In the genomic region with DNA sequence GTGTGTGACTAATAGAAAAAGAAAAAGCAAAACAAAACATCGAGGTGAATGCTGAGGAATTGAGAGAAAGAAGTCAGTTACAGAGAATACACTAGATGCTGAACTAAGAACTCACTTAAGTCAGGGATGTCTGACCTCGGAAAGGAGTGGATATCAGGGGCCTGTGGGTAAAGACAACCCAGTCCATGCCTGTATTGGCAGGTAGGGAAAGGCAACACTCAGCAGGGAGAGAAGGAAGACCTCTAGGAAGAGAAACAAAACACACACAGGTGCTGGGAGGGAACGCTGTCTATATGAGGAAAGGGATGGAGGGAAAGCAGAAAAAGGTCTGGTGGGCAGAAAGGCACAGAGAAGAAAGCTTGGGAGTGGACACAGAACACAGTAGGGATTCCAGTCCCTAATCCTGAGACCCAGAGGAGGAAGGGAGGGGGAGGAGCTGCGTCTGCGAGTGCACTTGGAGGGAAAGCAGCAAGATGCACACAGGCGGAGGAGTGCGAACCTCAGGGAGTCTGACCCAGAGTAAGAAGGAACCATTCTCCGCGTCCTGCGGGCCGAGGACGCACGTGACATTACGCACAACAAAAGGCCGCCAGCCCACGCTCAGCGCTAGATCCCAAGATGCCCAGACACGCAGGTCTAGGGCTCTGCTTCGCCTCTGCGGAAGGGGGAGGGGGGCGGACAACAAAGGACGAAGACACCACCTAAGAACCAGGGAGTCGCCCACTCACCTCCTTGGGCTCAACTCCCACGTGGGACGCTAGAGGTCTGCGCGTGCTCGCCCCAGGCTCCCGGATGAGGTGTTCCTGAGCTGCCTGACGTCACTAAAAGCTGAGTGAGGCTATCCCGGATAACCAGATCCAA, we compare ENCODE assay signal across 8 mouse cellular contexts. TPM values are rescaled to one million over a fixed set of nuclear protein-coding genes. Genes with fewer than 3 reads are reported as not detected.
DNase-seq lines count a peak whose midpoint lies in the region; ATAC-seq and TF ChIP-seq lines count a peak whose summit lies in the region.

A gene (minus strand): TSS at position 770 of the 861 bp plus-strand sequence.

- peak within 1 kb of the TSS; percentile 48 for H3K4me3 ChIP-seq in embryonic facial prominence, embryonic 11.5 days (ENCODE audit: low read depth, low read length)
- H3K4me3 ChIP-seq in kidney, adult 2 months (ENCODE audit: insufficient read depth, low read depth, low read length): peak within 1 kb of the TSS; percentile 64
- H3K4me3 ChIP-seq in limb, embryonic 10.5 days: peak within 1 kb of the TSS; percentile 59
- H3K4me3 ChIP-seq in midbrain, embryonic 10.5 days: peak within 1 kb of the TSS; percentile 56

- 5% methylated on average over 29 of the region's 31 CpGs for WGBS in embryonic facial prominence, embryonic 11.5 days
- WGBS in kidney, adult 2 months: 7% methylated on average over 31 of the region's 31 CpGs
- 6% methylated on average over 31 of the region's 31 CpGs for WGBS in limb, embryonic 10.5 days
- WGBS in midbrain, embryonic 10.5 days: 4% methylated on average over 30 of the region's 31 CpGs

- H3K4me1 ChIP-seq in embryonic facial prominence, embryonic 11.5 days (ENCODE audit: control insufficient read depth, insufficient read depth, low read length): no peaks in the 10 kb centered on the region
- H3K4me1 ChIP-seq in kidney, adult 2 months (ENCODE audit: control insufficient read depth, insufficient read depth, low read length): no peaks in the 10 kb centered on the region
- peaks cover 12% of the 10 kb centered on the region for H3K4me1 ChIP-seq in limb, embryonic 10.5 days
- H3K4me1 ChIP-seq in midbrain, embryonic 10.5 days: peaks cover 15% of the 10 kb centered on the region

- H3K27me3 ChIP-seq in embryonic facial prominence, embryonic 11.5 days (ENCODE audit: control insufficient read depth, insufficient read depth, low read length): no peaks in the 10 kb centered on the region
- no peaks in the 10 kb centered on the region for H3K27me3 ChIP-seq in kidney, adult 2 months (replicated peaks; ENCODE audit: control insufficient read depth, insufficient read depth, low read length)
- no peaks in the 10 kb centered on the region for H3K27me3 ChIP-seq in limb, embryonic 10.5 days (ENCODE audit: low read depth, poor library complexity, severe bottlenecking)
- H3K27me3 ChIP-seq in midbrain, embryonic 10.5 days (ENCODE audit: low read depth, poor library complexity, severe bottlenecking): no peaks in the 10 kb centered on the region

- TF ChIP-seq CTCF in kidney, adult 2 months (conservative IDR thresholded peaks at IDR 0.05; ENCODE audit: insufficient read depth, insufficient read length, low read depth, low read length): no peak

- peak within 1 kb of the TSS; percentile 81 for H3K9ac ChIP-seq in embryonic facial prominence, embryonic 11.5 days (replicated peaks; ENCODE audit: low read length)

- ATAC-seq in embryonic facial prominence, embryonic 11.5 days (replicated peaks; ENCODE audit: insufficient number of reproducible peaks, low FRiP score, low TSS enrichment, low read depth): peak; percentile 94

- DNase-seq in adrenal gland, postnatal 4 days (ENCODE audit: low spot score in 2 of 2): peak; percentile 26 to 44
- peak; percentile 89 for DNase-seq in embryonic facial prominence, embryonic 11.5 days (ENCODE audit: low spot score)
- DNase-seq in heart, adult 8-10 months (ENCODE audit: low spot score): peak; percentile 74
- peak; percentile 68 for DNase-seq in kidney, adult 2 months
- peak; percentile 87 for DNase-seq in limb, embryonic 10.5 days (ENCODE audit: low spot score)
- peak; percentile 84 for DNase-seq in midbrain, embryonic 10.5 days (ENCODE audit: low spot score)
- DNase-seq in right cerebral cortex, postnatal 4 days: peak; percentile 79
- DNase-seq in urinary bladder, postnatal 4 days (ENCODE audit: low spot score in 2 of 2): peak; percentile 57 to 68

- H3K4me2 ChIP-seq in embryonic facial prominence, embryonic 11.5 days (ENCODE audit: low read depth, low read length): peak within 1 kb of the TSS; percentile 73

- peak within 1 kb of the TSS; percentile 59 for H3K27ac ChIP-seq in embryonic facial prominence, embryonic 11.5 days (replicated peaks; ENCODE audit: low read depth, low read length)
- H3K27ac ChIP-seq in kidney, adult 2 months (ENCODE audit: insufficient read depth, low read depth, low read length): no peak within 1 kb of the TSS
- peak within 1 kb of the TSS; percentile 87 for H3K27ac ChIP-seq in limb, embryonic 10.5 days
- H3K27ac ChIP-seq in midbrain, embryonic 10.5 days (replicated peaks): peak within 1 kb of the TSS; percentile 88

- no peaks in the 10 kb centered on the region for H3K9me3 ChIP-seq in embryonic facial prominence, embryonic 11.5 days (replicated peaks; ENCODE audit: control insufficient read depth, low read length)
- H3K9me3 ChIP-seq in limb, embryonic 10.5 days (replicated peaks): no peaks in the 10 kb centered on the region
- H3K9me3 ChIP-seq in midbrain, embryonic 10.5 days (replicated peaks): peaks cover 12% of the 10 kb centered on the region

- TF ChIP-seq POLR2A in kidney, adult 2 months (IDR thresholded peaks at IDR 0.05; ENCODE audit: low read depth, low read length): no peak

- H3K36me3 ChIP-seq in embryonic facial prominence, embryonic 11.5 days (replicated peaks; ENCODE audit: control insufficient read depth, insufficient read depth, low read depth, low read length): 0 out of 2 replicates have a peak, but pooled peaks cover 3% of the 10 kb centered on the region
- peaks cover 2% of the 10 kb centered on the region; the same call in 1 of the 2 replicates for H3K36me3 ChIP-seq in kidney, adult 2 months (ENCODE audit: control insufficient read depth, insufficient read depth, low read length)
- peaks cover 28% of the 10 kb centered on the region for H3K36me3 ChIP-seq in limb, embryonic 10.5 days
- peaks cover 26% of the 10 kb centered on the region for H3K36me3 ChIP-seq in midbrain, embryonic 10.5 days

RNA-seq across cellular contexts. Expression of the gene that starts here (rescaled TPM):
- total RNA-seq in adrenal gland, postnatal 4 days (2021): 1 to 10 TPM; 8.0 to 8.2 TPM
- polyA plus RNA-seq in embryonic facial prominence, embryonic 11.5 days (2014; fragmentation: Nextera tagmentation; extraction: Ambion mirVana): 15.1 and 18.6 TPM in 2 replicates
- total RNA-seq in heart, adult 8-10 months (2022): 1 to 10 TPM in 2 of 4 experiments, under 1 TPM in 2; 0.41 to 2.0 (median 1.2) TPM
- 0.59 and 0.88 TPM in 2 replicates for polyA plus RNA-seq in kidney, adult 2 months (2012; rRNA removed)
- 13.8 and 15.7 TPM in 2 replicates for polyA plus RNA-seq in limb, embryonic 10.5 days (2016; fragmentation: Nextera tagmentation; extraction: Ambion mirVana)
- polyA plus RNA-seq in midbrain, embryonic 10.5 days (2016; fragmentation: Nextera tagmentation; extraction: Ambion mirVana): 10.4 and 13.7 TPM in 2 replicates

Comparison
In these comparisons a context has a peak if more than half of its experiments do, and no peak if none do; other contexts are left out.
1. Peak in DNase-seq and H3K4me3 ChIP-seq in kidney, adult 2 months; RNA of the gene not detected or under 1 TPM.
2. DNase-seq: peak in every context shown above with its lines; median percentile 89 in embryonic facial prominence, embryonic 11.5 days; 87 in limb, embryonic 10.5 days; 84 in midbrain, embryonic 10.5 days; 79 in right cerebral cortex, postnatal 4 days; 74 in heart, adult 8-10 months; 68 in kidney, adult 2 months; 62 in urinary bladder, postnatal 4 days; 35 in adrenal gland, postnatal 4 days.